Mouse (Mus musculus): ENCODE measurements around the gene Podn. TPM values are rescaled to one million over a fixed set of nuclear protein-coding genes. Genes with fewer than 3 reads are reported as not detected.
A peak's percentile ranks its signal among the peaks of the same experiment; 100 is the strongest.
"Not testable (repeated sequence)": the region's sequence is repeated elsewhere in the genome, so short reads cannot be mapped to it uniquely, and the experiment has no call there.

The Podn gene
- polyA plus RNA-seq (2012; rRNA removed) = 29.8 and 30.4 TPM in 2 replicates

GRCm38 (mm10) chr4:108096345-108096744 lies at the start of gene Podn:
Gene Podn (minus strand): TSS chr4:108096445.
- Histone ChIP-seq H3K36me3 (ENCODE audit: control insufficient read depth, insufficient read depth, low read length) (peaks cover 4% of the 10 kb centered on the region; the same call in 1 of the 2 replicates), H3K4me1 (ENCODE audit: control insufficient read depth, insufficient read depth, low read length) (peaks cover 9% of the 10 kb centered on the region; the same call in 1 of the 2 replicates), H3K27ac (ENCODE audit: insufficient read depth, low read depth, low read length) (peak within 1 kb of the TSS; percentile 96), H3K4me3 (ENCODE audit: insufficient read depth, low read depth, low read length) (no peak within 1 kb of the TSS), H3K27me3 (replicated peaks; ENCODE audit: control insufficient read depth, insufficient read depth, low read length) (no peaks in the 10 kb centered on the region)
- no peak for DNase-seq
- TF ChIP-seq POLR2A (IDR thresholded peaks at IDR 0.05; ENCODE audit: low read depth, low read length) (no peak), CTCF (conservative IDR thresholded peaks at IDR 0.05; ENCODE audit: insufficient read depth, insufficient read length, low read depth, low read length) (no peak)
- 80% methylated on average over 4 of the region's 4 CpGs for WGBS

GRCm38 (mm10) chr4:108145554-108145953 lies 49.3 kb upstream of the Podn start:
- not testable (repeated sequence) for H3K36me3 ChIP-seq (ENCODE audit: control insufficient read depth, insufficient read depth, low read length); H3K4me3 ChIP-seq (ENCODE audit: insufficient read depth, low read depth, low read length); H3K27me3 ChIP-seq (replicated peaks; ENCODE audit: control insufficient read depth, insufficient read depth, low read length); H3K4me1 ChIP-seq (ENCODE audit: control insufficient read depth, insufficient read depth, low read length)
- DNase-seq = peak; percentile 41
- WGBS = 35% methylated on average over 3 of the region's 3 CpGs
- peak overlapping the region; percentile 90 for H3K27ac ChIP-seq (ENCODE audit: insufficient read depth, low read depth, low read length)

- H3K27ac ChIP-seq (ENCODE audit: insufficient read depth, low read depth, low read length) = peak within 1 kb of the TSS; percentile 90
- H3K36me3 ChIP-seq (ENCODE audit: control insufficient read depth, insufficient read depth, low read length) = no peaks in the 10 kb centered on the region
- DNase-seq = peak; percentile 82
- TF ChIP-seq POLR2A (IDR thresholded peaks at IDR 0.05; ENCODE audit: low read depth, low read length) (no peak), CTCF (conservative IDR thresholded peaks at IDR 0.05; ENCODE audit: insufficient read depth, insufficient read length, low read depth, low read length) (no peak)
- WGBS = 50% methylated on average over 1 of the region's 1 CpGs
- no peaks in the 10 kb centered on the region for H3K27me3 ChIP-seq (replicated peaks; ENCODE audit: control insufficient read depth, insufficient read depth, low read length)
- H3K4me1 ChIP-seq (ENCODE audit: control insufficient read depth, insufficient read depth, low read length) = peaks cover 2% of the 10 kb centered on the region; the same call in 1 of the 2 replicates
- peak within 1 kb of the TSS; percentile 63 for H3K4me3 ChIP-seq (ENCODE audit: insufficient read depth, low read depth, low read length)
Measured at GRCm38 (mm10) chr4:108144880-108145279, 48.6 kb upstream of the Podn start, which contains the start of gene Scp2. Gene Scp2 (minus strand): TSS chr4:108144998.

- DNase-seq = peak; percentile 82
- TF ChIP-seq POLR2A (IDR thresholded peaks at IDR 0.05; ENCODE audit: low read depth, low read length) (no peak), CTCF (conservative IDR thresholded peaks at IDR 0.05; ENCODE audit: insufficient read depth, insufficient read length, low read depth, low read length) (no peak)
- H3K4me3 ChIP-seq (ENCODE audit: insufficient read depth, low read depth, low read length) = peak overlapping the region; percentile 63
- no peaks in the 10 kb centered on the region for H3K27me3 ChIP-seq (replicated peaks; ENCODE audit: control insufficient read depth, insufficient read depth, low read length)
- peak overlapping the region; percentile 90 for H3K27ac ChIP-seq (ENCODE audit: insufficient read depth, low read depth, low read length)
- no peaks in the 10 kb centered on the region for H3K36me3 ChIP-seq (ENCODE audit: control insufficient read depth, insufficient read depth, low read length)
- H3K4me1 ChIP-seq (ENCODE audit: control insufficient read depth, insufficient read depth, low read length) = peaks cover 2% of the 10 kb centered on the region; the same call in 1 of the 2 replicates
Measured at GRCm38 (mm10) chr4:108143778-108144177, 47.5 kb upstream of the Podn start.

- WGBS = 59% methylated on average over 2 of the region's 2 CpGs
- H3K4me1 ChIP-seq (ENCODE audit: control insufficient read depth, insufficient read depth, low read length); DNase-seq; H3K36me3 ChIP-seq (ENCODE audit: control insufficient read depth, insufficient read depth, low read length); H3K27me3 ChIP-seq (replicated peaks; ENCODE audit: control insufficient read depth, insufficient read depth, low read length): not testable (repeated sequence)
- H3K27ac ChIP-seq (ENCODE audit: insufficient read depth, low read depth, low read length) = peak overlapping the region; percentile 90
- peak overlapping the region; percentile 63 for H3K4me3 ChIP-seq (ENCODE audit: insufficient read depth, low read depth, low read length)
Measured at GRCm38 (mm10) chr4:108143178-108143577, 46.9 kb upstream of the Podn start.

GRCm38 (mm10) chr4:108136938-108137337 lies 40.7 kb upstream of the Podn start:
- H3K27ac ChIP-seq (ENCODE audit: insufficient read depth, low read depth, low read length) = no peak overlapping the region
- TF ChIP-seq POLR2A (IDR thresholded peaks at IDR 0.05; ENCODE audit: low read depth, low read length) (no peak), CTCF (conservative IDR thresholded peaks at IDR 0.05; ENCODE audit: insufficient read depth, insufficient read length, low read depth, low read length) (no peak)
- no peaks in the 10 kb centered on the region for H3K36me3 ChIP-seq (ENCODE audit: control insufficient read depth, insufficient read depth, low read length)
- WGBS = 72% methylated on average over 5 of the region's 5 CpGs
- peaks cover 2% of the 10 kb centered on the region; the same call in 1 of the 2 replicates for H3K4me1 ChIP-seq (ENCODE audit: control insufficient read depth, insufficient read depth, low read length)
- H3K4me3 ChIP-seq (ENCODE audit: insufficient read depth, low read depth, low read length) = no peak overlapping the region
- DNase-seq = no peak
- no peaks in the 10 kb centered on the region for H3K27me3 ChIP-seq (replicated peaks; ENCODE audit: control insufficient read depth, insufficient read depth, low read length)

GRCm38 (mm10) chr4:108130452-108130851 lies 34.2 kb upstream of the Podn start:
- Histone ChIP-seq H3K36me3 (ENCODE audit: control insufficient read depth, insufficient read depth, low read length) (no peaks in the 10 kb centered on the region), H3K27ac (ENCODE audit: insufficient read depth, low read depth, low read length) (no peak overlapping the region), H3K27me3 (replicated peaks; ENCODE audit: control insufficient read depth, insufficient read depth, low read length) (no peaks in the 10 kb centered on the region), H3K4me1 (ENCODE audit: control insufficient read depth, insufficient read depth, low read length) (peaks cover 6% of the 10 kb centered on the region; the same call in 1 of the 2 replicates), H3K4me3 (ENCODE audit: insufficient read depth, low read depth, low read length) (no peak overlapping the region)
- 81% methylated on average over 3 of the region's 3 CpGs for WGBS
- no peak for DNase-seq
- TF ChIP-seq POLR2A (IDR thresholded peaks at IDR 0.05; ENCODE audit: low read depth, low read length) (no peak), CTCF (conservative IDR thresholded peaks at IDR 0.05; ENCODE audit: insufficient read depth, insufficient read length, low read depth, low read length) (no peak)

GRCm38 (mm10) chr4:108128339-108128738 lies 32.1 kb upstream of the Podn start:
- no peak for TF ChIP-seq CTCF (conservative IDR thresholded peaks at IDR 0.05; ENCODE audit: insufficient read depth, insufficient read length, low read depth, low read length)
- TF ChIP-seq POLR2A (IDR thresholded peaks at IDR 0.05; ENCODE audit: low read depth, low read length) = no peak
- Histone ChIP-seq H3K36me3 (ENCODE audit: control insufficient read depth, insufficient read depth, low read length) (no peaks in the 10 kb centered on the region), H3K4me1 (ENCODE audit: control insufficient read depth, insufficient read depth, low read length) (peaks cover 6% of the 10 kb centered on the region; the same call in 1 of the 2 replicates), H3K27me3 (replicated peaks; ENCODE audit: control insufficient read depth, insufficient read depth, low read length) (no peaks in the 10 kb centered on the region), H3K27ac (ENCODE audit: insufficient read depth, low read depth, low read length) (peak overlapping the region; percentile 83), H3K4me3 (ENCODE audit: insufficient read depth, low read depth, low read length) (no peak overlapping the region)
- 79% methylated on average over 2 of the region's 2 CpGs for WGBS
- DNase-seq = peak; percentile 83
